Mouse (Mus musculus): Measurements from ENCODE around the gene Etl4. TPM values are rescaled to one million over a fixed set of nuclear protein-coding genes. Genes with fewer than 3 reads are reported as not detected.

Etl4 gene
- polyA plus RNA-seq, 1 experiment, result 154 TPM

- no peak for TF ChIP-seq EP300 (IDR thresholded peaks at IDR 0.05; ENCODE audit: insufficient read depth, low read depth, low read length)
- no peak for TF ChIP-seq CTCF (IDR thresholded peaks at IDR 0.05; ENCODE audit: low read depth, low read length)
- TF ChIP-seq POLR2A (IDR thresholded peaks at IDR 0.05; ENCODE audit: insufficient read depth, low read length), result no peak
- Histone ChIP-seq H3K9me3 (replicated peaks; ENCODE audit: control insufficient read depth, insufficient read depth, low read length, poor library complexity, severe bottlenecking) (no peaks in the 10 kb centered on the region), H3K27ac (ENCODE audit: insufficient read depth, low read length) (peak overlapping the region; percentile 8), H3K4me3 (ENCODE audit: low read depth, low read length) (no peak overlapping the region), H3K27me3 (ENCODE audit: control insufficient read depth, insufficient read depth, low read length, poor library complexity, severe bottlenecking) (no peaks in the 10 kb centered on the region), H3K36me3 (ENCODE audit: control insufficient read depth, insufficient read depth, low read length, poor library complexity, severe bottlenecking) (no peaks in the 10 kb centered on the region), H3K9ac (ENCODE audit: low read depth, poor library complexity, severe bottlenecking) (no peak overlapping the region), H3K4me1 (ENCODE audit: control insufficient read depth, insufficient read depth, low read length) (no peaks in the 10 kb centered on the region)
Observed at GRCm38 (mm10) chr2:20516270-20516865, 606.8 kb downstream of the Etl4 start.

DNA sequence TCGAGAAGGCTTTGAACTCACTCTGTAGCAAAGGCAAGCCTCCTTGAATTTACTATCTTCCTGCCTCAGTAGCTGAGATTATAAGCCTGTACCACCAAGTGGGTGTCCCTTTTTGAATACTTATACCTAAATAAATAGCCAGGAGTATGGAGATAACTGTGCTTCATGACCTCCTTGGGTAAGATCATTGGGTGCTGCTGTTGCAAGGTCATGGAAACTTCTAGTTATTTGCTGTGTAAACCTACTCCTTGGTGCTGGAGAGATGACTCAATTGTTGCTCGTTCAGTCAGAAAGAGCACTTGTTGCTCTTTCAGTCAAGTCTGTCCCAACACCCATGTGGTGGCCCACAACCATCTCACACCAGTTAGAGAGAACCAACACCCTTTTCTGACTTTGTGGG, 608.3 kb downstream of the Etl4 start:
- H3K9ac ChIP-seq (ENCODE audit: low read depth, poor library complexity, severe bottlenecking), result no peak overlapping the region
- H3K27me3 ChIP-seq (ENCODE audit: control insufficient read depth, insufficient read depth, low read length, poor library complexity, severe bottlenecking), result no peaks in the 10 kb centered on the region
- H3K9me3 ChIP-seq (replicated peaks; ENCODE audit: control insufficient read depth, insufficient read depth, low read length, poor library complexity, severe bottlenecking), result no peaks in the 10 kb centered on the region
- no peak overlapping the region for H3K4me3 ChIP-seq (ENCODE audit: low read depth, low read length)
- H3K4me1 ChIP-seq (ENCODE audit: control insufficient read depth, insufficient read depth, low read length), result no peaks in the 10 kb centered on the region
- peaks cover 6% of the 10 kb centered on the region for H3K36me3 ChIP-seq (ENCODE audit: control insufficient read depth, insufficient read depth, low read length, poor library complexity, severe bottlenecking)
- no peak overlapping the region for H3K27ac ChIP-seq (ENCODE audit: insufficient read depth, low read length)
- no peak for TF ChIP-seq EP300 (IDR thresholded peaks at IDR 0.05; ENCODE audit: insufficient read depth, low read depth, low read length)
- TF ChIP-seq POLR2A (IDR thresholded peaks at IDR 0.05; ENCODE audit: insufficient read depth, low read length), result no peak
- TF ChIP-seq CTCF (IDR thresholded peaks at IDR 0.05; ENCODE audit: low read depth, low read length), result no peak

DNA sequence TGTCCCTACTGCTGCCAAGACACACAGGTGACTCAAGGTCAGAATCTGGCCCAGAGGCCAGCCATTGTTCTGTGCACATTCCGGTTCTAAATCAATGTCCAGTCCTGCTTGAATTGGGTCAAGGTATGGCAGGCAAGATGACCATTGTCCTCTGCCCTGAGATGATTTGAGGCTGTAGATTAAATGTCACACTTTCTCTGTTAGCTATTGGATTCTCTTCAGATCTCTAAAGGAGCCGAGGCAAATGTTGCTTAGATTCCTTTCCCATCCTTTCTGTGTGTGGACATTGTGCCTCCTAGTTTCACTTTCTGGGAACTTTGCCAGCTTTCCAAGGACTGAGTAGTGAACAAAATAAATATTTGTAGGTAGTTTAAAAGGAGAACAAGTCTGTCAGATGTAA, 608.9 kb downstream of the Etl4 start:
- H3K27me3 ChIP-seq (ENCODE audit: control insufficient read depth, insufficient read depth, low read length, poor library complexity, severe bottlenecking), result no peaks in the 10 kb centered on the region
- no peaks in the 10 kb centered on the region for H3K4me1 ChIP-seq (ENCODE audit: control insufficient read depth, insufficient read depth, low read length)
- H3K4me3 ChIP-seq (ENCODE audit: low read depth, low read length), result no peak overlapping the region
- no peak for TF ChIP-seq POLR2A (IDR thresholded peaks at IDR 0.05; ENCODE audit: insufficient read depth, low read length)
- no peak for TF ChIP-seq EP300 (IDR thresholded peaks at IDR 0.05; ENCODE audit: insufficient read depth, low read depth, low read length)
- TF ChIP-seq CTCF (IDR thresholded peaks at IDR 0.05; ENCODE audit: low read depth, low read length), result no peak
- 0 out of 2 replicates have a peak overlapping the region, but pooled peaks have one; percentile 2 for H3K27ac ChIP-seq (ENCODE audit: insufficient read depth, low read length)
- H3K9me3 ChIP-seq (replicated peaks; ENCODE audit: control insufficient read depth, insufficient read depth, low read length, poor library complexity, severe bottlenecking), result no peaks in the 10 kb centered on the region
- H3K9ac ChIP-seq (ENCODE audit: low read depth, poor library complexity, severe bottlenecking), result no peak overlapping the region
- H3K36me3 ChIP-seq (ENCODE audit: control insufficient read depth, insufficient read depth, low read length, poor library complexity, severe bottlenecking), result peaks cover 6% of the 10 kb centered on the region

DNA sequence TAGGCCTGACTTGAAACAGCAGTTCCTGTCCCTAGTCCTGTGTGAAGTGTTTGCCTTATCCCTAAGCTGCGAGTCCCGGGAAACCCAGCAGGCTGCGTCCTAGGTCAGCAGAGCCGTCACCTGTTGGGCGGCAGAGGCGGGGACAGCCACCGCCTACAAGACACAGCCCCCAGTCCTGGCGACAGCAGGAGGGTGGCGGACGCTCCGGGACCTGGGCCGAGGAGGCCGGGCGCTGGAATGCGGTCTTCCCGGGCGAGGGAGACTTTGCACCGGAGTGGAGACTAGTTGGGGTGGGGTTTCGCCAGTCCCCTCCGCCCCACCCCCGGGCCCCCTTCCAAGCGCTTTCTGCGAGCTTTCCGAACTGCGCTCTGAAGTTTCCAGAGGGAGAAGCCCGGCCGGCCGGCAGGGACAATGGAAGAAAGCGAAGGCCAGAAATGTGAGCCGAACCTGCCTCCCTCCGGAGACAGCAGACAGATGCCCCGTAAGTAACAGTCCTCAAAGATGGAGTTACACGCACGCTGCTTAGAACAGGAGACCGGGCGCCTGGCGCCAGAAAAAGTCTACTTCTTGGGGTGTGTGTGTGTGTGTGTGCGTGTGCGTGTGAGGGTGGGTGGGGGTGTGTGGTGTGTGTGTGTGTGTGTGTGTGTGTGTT, 610.0 kb downstream of the Etl4 start:
- H3K9me3 ChIP-seq (replicated peaks; ENCODE audit: control insufficient read depth, insufficient read depth, low read length, poor library complexity, severe bottlenecking), result peaks cover 4% of the 10 kb centered on the region; the same call in 1 of the 2 replicates
- H3K36me3 ChIP-seq (ENCODE audit: control insufficient read depth, insufficient read depth, low read length, poor library complexity, severe bottlenecking), result peaks cover 7% of the 10 kb centered on the region
- no peaks in the 10 kb centered on the region for H3K27me3 ChIP-seq (ENCODE audit: control insufficient read depth, insufficient read depth, low read length, poor library complexity, severe bottlenecking)
- H3K27ac ChIP-seq (ENCODE audit: insufficient read depth, low read length), result peak overlapping the region; percentile 88
- no peaks in the 10 kb centered on the region for H3K4me1 ChIP-seq (ENCODE audit: control insufficient read depth, insufficient read depth, low read length)
- TF ChIP-seq POLR2A (IDR thresholded peaks at IDR 0.05; ENCODE audit: insufficient read depth, low read length) (no peak), EP300 (IDR thresholded peaks at IDR 0.05; ENCODE audit: insufficient read depth, low read depth, low read length) (0 out of 2 replicates have a peak, but pooled peaks have one; percentile 47), CTCF (IDR thresholded peaks at IDR 0.05; ENCODE audit: low read depth, low read length) (peak; percentile 53)
- H3K9ac ChIP-seq (ENCODE audit: low read depth, poor library complexity, severe bottlenecking), result peak overlapping the region; percentile 79
- H3K4me3 ChIP-seq (ENCODE audit: low read depth, low read length), result peak overlapping the region; percentile 87

DNA sequence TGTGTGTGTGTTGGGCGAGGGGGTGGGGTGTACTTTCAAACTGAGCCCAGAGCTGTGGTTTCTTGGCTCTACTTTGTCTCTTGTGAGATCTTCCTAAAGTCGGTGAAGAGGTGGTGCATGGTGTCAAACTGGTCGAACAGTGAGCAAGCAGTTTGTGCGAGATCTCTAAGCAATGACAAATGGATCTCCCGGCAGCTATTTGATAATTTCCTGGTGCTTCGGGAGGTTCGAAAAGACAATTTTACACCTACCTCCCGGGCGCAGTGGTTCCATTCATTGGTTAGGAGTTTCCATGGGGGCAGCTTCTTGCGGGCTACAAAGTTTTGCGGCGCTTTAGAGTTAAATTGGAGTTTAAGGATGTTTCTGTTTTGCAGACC, 610.5 kb downstream of the Etl4 start:
- Histone ChIP-seq H3K4me3 (ENCODE audit: low read depth, low read length) (peak overlapping the region; percentile 87), H3K27ac (ENCODE audit: insufficient read depth, low read length) (peak overlapping the region; percentile 84), H3K27me3 (ENCODE audit: control insufficient read depth, insufficient read depth, low read length, poor library complexity, severe bottlenecking) (no peaks in the 10 kb centered on the region)

More for the DNA sequence above, 610.5 kb downstream of the Etl4 start:
- Histone ChIP-seq H3K4me1 (ENCODE audit: control insufficient read depth, insufficient read depth, low read length) (no peaks in the 10 kb centered on the region), H3K9me3 (replicated peaks; ENCODE audit: control insufficient read depth, insufficient read depth, low read length, poor library complexity, severe bottlenecking) (peaks cover 8% of the 10 kb centered on the region), H3K9ac (ENCODE audit: low read depth, poor library complexity, severe bottlenecking) (peak overlapping the region; percentile 79), H3K36me3 (ENCODE audit: control insufficient read depth, insufficient read depth, low read length, poor library complexity, severe bottlenecking) (peaks cover 10% of the 10 kb centered on the region)
- no peak for TF ChIP-seq CTCF (IDR thresholded peaks at IDR 0.05; ENCODE audit: low read depth, low read length)
- TF ChIP-seq EP300 (IDR thresholded peaks at IDR 0.05; ENCODE audit: insufficient read depth, low read depth, low read length), result no peak
